Mouse (Mus musculus): ENCODE measurements around the gene Sec23b.

Sec23b gene

GRCm38 (mm10) chr2:144640101-144640500 is 84.1 kb downstream of the Sec23b start:
- POLR2A ChIA-PET = interaction anchor here in 1 of 4 experiments (0.5 kb wide), 1 partner anchor 20 kb away, joined by 6 read pairs; no protein-coding TSS in a partner anchor
- CTCF ChIA-PET = no interaction called here
